Mouse (Mus musculus) central nervous system, embryonic 11.5 days (tissue): ENCODE results near the gene Calhm2. TPM values are rescaled to one million over a fixed set of nuclear protein-coding genes. Genes with fewer than 3 reads are reported as not detected.

Experiments
- polyA plus RNA-seq: library from polyadenylated mRNA; depleted of rRNA; stranded (reverse); fragments of >200 nt; gene quantifications from 2 replicates; pipeline ENCODE4 v1.2.3, GENCODE M21; 2012; rRNA removed

Calhm2 gene
- polyA plus RNA-seq, result 1.0 and 2.4 TPM in 2 replicates

DNA sequence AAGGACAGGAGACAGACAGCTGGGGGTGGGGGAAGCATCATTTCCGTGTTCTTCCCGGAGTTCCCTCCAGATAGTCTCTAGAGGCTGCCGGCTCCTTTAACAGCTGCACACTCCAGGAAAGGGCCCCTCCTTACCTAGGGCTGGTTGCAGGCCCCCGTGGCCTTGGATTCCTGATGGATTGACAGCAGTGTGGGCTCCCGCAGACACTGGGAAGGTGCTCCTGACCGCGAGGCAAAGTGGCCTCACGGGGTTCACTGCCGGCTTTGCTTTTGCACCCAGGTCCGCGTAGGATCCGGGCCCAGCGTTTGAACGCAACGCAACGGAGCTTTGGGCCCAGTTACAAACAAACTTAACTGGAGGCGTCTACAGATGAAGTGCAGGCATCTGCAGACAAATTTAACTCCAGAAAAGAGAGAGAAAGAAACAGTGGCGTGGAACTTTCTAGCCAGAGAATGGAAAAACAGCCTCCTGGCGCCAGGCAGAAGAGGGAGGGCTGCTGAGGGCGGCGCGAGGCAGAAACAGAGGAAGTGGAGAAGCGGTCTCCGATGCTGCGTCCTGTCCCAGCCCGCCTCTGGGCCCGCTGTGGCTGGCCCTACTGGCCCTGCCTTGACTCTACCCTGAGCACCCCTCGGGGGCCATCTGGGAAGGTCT lies at the start of gene Calhm2:
Calhm2 (minus strand) TSS at position 524 of the 651 bp plus-strand sequence.

DNA sequence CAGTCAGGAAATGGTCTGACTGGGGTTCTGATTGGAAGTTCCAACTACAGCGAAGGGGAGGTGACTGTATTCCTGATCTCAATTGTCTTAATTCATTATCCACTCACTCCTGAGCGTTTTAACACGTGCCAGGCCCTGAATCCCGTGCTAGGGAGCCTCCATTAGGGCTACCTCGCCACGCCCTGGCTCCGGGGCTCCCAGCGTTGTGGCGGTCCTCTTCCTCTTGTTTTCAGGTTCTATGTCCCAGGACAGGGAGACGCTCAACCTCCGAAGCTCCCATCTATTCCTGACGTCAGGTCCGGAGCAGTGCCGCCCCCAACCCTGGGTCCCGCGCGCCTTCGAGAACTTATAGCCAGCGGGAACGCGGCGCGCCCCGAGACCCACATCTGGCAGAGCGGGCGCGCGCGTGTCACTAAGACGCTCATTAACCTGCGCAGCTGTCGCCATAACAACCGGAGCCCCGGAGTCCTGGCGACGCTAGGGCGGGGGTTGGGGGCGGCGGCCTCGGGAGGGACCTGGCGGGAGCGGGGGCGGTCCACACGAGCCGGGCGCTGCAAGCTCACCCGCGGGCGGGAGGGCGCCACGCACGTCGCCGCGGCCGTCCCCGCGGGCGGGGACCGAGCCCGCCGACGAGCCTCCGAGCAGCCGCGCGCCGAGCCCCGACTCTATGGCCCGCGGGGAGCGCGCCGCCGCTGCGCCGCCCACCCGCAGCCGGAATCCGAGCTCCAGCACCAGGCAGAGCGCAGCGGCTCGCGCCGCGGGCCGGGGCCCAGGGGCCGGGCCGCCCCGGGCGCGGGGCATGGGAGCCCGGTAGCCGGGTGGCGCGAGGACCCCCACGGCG lies 40.6 kb upstream of the Calhm2 start, which contains the start of gene Neurl1a:
Neurl1a (plus strand) TSS at position 390 of the 841 bp plus-strand sequence.

DNA sequence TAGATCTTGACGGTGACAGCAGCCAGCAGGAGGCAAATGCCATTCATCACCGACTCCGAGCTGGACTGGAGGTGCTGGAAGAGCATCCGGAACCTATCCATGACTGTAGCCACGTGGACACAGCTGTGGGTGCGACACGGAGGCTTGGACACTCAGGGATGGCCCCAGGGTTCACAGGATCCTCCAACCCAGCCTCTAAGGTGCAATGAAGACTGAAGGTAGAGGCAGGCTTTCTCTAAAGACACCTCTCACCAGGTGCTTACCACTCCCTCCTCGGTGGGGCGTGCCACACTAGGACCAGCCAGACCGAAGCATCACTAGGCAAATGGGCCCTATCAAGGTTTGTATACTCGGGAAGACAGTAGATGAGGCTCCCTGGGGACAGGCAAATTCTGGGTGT lies 19.6 kb upstream of the Calhm2 start, which contains the start of gene Calhm3:
Calhm3 (minus strand) TSS at position 101 of the 400 bp plus-strand sequence.

GRCm38 (mm10) chr19:47144154-47144553 lies 6.1 kb upstream of the Calhm2 start, which contains the start of gene Calhm1:
Gene Calhm1, minus strand, starts transcription at chr19:47144254.

DNA sequence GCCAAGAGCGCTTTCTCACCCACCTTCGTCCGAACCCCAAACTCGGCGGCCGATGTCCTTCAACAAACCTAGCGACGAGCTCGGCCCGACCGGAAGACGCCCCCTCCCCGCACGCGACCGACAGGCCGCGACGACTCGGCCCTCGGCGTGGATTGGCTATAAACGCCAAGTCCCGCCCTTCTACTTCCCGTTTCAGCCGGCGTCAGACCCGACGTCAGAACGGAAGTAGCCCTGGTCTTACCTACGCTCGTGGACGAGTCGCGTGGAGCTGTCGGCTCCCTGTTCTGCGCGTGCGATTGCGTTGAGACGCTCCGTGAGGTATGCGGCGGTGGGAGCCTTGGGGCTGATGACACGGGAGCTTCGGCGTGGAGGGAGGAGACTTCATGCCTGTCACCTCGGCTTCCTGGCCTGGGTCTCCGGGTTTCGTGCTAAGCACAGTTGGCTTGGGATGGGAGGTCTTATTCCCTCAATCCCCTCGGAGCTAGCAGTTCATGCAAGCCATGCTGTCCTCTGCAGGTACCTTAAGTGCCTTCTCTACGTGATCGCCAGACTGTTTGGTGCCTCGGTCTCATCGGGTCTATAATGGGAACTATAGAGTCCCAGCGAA lies 47.4 kb downstream of the Calhm2 start, which contains the start of the genes Usmg5 and Pdcd11:
Usmg5 (minus strand) TSS at position 98 of the 607 bp plus-strand sequence.
Pdcd11 (plus strand) TSS at position 219 of the 607 bp plus-strand sequence.

DNA sequence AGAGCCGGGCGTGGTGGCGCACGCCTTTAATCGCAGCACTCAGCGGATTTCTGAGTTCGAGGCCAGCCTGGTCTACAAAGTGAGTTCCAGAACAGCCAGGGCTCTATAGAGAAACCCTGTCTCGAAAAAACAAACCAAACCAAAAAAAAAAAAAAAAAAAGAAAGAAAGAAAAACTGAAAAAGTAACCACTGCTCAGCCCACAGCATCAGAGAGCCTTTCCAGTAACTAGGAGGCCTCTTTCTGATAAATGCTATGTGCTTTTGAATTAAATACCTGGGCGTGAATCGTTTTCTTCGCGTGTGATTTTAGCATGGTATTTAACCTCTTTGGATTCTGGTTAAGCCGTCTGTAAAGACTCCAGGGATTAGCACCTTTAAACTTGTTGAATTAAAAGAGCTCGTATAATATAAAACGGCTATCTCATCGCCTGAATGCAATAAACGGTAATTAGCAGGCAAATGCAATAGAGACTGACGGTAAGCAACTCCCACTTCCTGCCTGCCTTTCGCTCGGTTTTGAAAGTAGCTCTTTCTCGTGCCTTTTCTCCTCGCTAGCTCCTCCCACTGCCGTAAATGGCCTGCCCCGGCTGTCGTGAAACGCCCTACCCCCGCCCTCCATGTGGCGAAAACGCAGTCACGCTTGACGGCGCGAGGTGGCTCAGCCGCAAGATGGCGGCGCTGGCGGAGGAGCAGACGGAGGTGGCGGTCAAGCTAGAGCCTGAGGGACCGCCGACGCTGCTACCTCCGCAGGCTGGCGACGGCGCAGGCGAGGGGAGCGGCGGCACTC lies 70.8 kb downstream of the Calhm2 start, which contains the start of gene Taf5:
Taf5 (plus strand) TSS at position 651 of the 787 bp plus-strand sequence.

Other genes with a start within 250 kb of the Calhm2 start
- 142 and 200 TPM in 2 replicates for gene Ina, start 123.6 kb downstream of the Calhm2 start, polyA plus RNA-seq
- 36.3 and 43.4 TPM in 2 replicates for gene Nt5c2, start 123.1 kb downstream of the Calhm2 start, polyA plus RNA-seq
- 45.2 and 49.3 TPM in 2 replicates for gene Pcgf6, start 87.4 kb downstream of the Calhm2 start, polyA plus RNA-seq
- gene Taf5, start 70.5 kb downstream of the Calhm2 start, polyA plus RNA-seq, result 7.4 and 11.7 TPM in 2 replicates
- 336 and 675 TPM in 2 replicates for gene Usmg5, start 47.6 kb downstream of the Calhm2 start, polyA plus RNA-seq
- gene Pdcd11, start 47.5 kb downstream of the Calhm2 start, polyA plus RNA-seq, result 23.1 and 32.7 TPM in 2 replicates
- not detected in 2 replicates for gene Calhm1, start 6.0 kb upstream of the Calhm2 start, polyA plus RNA-seq
- gene Calhm3, start 19.5 kb upstream of the Calhm2 start, polyA plus RNA-seq, result not detected in 2 replicates
- 3.3 and 6.5 TPM in 2 replicates for gene Neurl1a, start 40.5 kb upstream of the Calhm2 start, polyA plus RNA-seq